Mouse (Mus musculus) layer of hippocampus, adult 2 months (tissue): ENCODE data around the gene Brwd3. TPM values are rescaled to one million over a fixed set of nuclear protein-coding genes. Genes with fewer than 3 reads are reported as not detected.

Experiments
- DNase-seq, 2 experiments: peaks; one replicate each; pipeline ENCODE4 v3.0.0; 2022; ENCODE audit warnings: low spot score in 2 of 2
- H3K27ac ChIP-seq: fragments of 200-600 bp; 2 replicates; pipeline ENCODE4 v1.8.1; 2022
- H3K4me3 ChIP-seq: fragments of 200-600 bp; 2 replicates; pipeline ENCODE4 v1.8.1; 2022; ENCODE audit warnings: mild to moderate bottlenecking
- CTCF ChIP-seq: fragments of 200-600 bp; conservative IDR thresholded peaks from 2 replicates; pipeline ENCODE4 v1.8.1; 2022; ENCODE audit warnings: antibody characterized with exemption, mild to moderate bottlenecking, moderate library complexity
- long read RNA-seq, 2 experiments: library from polyadenylated mRNA; stranded (forward); transcript quantifications; one replicate each; pipeline ENCODE4 v2.0.0; 2021; ENCODE audit warnings: borderline mapping rate in 2 of 2
- total RNA-seq, 2 experiments: library from RNA; stranded (reverse); gene quantifications; 2 replicates each; pipeline ENCODE4 v1.2.3; 2021

The Brwd3 gene
- 10 to 100 TPM; 14.4 to 14.9 TPM for total RNA-seq
- long read RNA-seq, experiment 1, result 0 reads
- long read RNA-seq, experiment 2, result 0 reads

- peak; percentile 72 for TF ChIP-seq CTCF
- peak; percentile 73 to 88 for DNase-seq
- peak within 1 kb of the TSS; percentile 64 for H3K4me3 ChIP-seq
- H3K27ac ChIP-seq, result peak within 1 kb of the TSS; percentile 85
Observed at GRCm38 (mm10) chrX:108834090-108834774, at the start of gene Brwd3. Gene Brwd3 (minus strand): TSS chrX:108834372.

DNA sequence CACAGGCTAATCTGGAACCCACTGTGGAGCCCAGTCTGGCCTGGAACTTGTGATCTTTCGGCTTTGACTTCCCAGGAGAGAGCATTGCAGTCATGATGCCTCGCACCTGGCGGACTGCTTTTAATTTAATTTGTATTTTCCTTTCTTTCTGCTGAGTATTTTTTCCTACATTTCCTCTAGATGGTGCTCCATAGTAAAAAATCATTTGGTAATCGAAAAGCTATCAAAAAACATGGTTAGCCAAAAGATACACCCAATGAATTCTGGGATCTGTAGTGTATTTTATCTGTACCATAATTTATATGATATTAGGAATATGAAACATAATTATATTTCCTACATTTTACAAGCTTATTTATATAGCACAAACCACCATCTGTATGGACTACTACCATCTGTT is 28.5 kb upstream of the Brwd3 start:
- no peak overlapping the region for H3K27ac ChIP-seq
- peak; percentile 68 for TF ChIP-seq CTCF
- DNase-seq, result no peak
- peak overlapping the region; percentile 38 for H3K4me3 ChIP-seq

DNA sequence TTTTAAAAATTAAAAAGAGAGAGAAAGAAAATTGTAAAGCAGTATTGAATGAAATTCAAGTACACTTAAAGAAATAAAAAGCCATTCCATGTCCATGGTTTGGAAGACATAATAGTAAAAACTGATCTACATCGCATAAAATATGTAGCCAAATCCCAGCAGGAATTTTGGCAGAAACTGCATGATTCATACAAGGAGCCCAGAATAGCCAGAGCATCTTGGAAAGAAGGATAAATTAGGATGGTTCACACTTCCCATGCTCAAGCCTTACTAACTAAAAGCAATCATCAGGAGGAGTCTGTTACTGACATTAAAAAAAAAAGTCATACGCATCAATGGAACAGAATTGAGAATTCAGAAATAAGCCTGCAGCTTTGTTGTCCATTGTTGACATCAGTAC is 8.5 kb upstream of the Brwd3 start:
- Histone ChIP-seq H3K4me3 (no peak overlapping the region), H3K27ac (no peak overlapping the region)
- DNase-seq, result no peak
- TF ChIP-seq CTCF, result no peak

- no peak for DNase-seq
- Histone ChIP-seq H3K4me3 (no peak overlapping the region), H3K27ac (no peak overlapping the region)
- no peak for TF ChIP-seq CTCF
Observed at GRCm38 (mm10) chrX:108836416-108836815, 2.2 kb upstream of the Brwd3 start.

DNA sequence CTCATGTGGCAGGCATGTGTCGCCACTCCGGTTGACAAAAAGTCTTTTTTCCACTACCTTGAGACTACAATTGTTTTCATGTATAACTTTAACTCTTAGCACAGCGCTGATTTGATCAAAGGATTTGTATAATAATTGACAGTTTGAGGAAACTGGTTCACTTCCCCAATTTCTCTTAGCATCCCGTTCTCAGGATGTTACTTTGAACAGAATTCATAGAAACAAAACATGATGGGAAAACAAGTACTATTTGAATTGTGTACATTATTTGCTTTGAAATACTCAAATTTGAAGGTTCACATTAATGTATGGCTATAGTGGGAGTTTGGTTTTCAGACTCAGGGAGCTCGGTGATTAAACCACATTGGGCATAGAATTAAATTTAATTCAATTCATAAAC is 1.1 kb upstream of the Brwd3 start:
- no peak for TF ChIP-seq CTCF
- DNase-seq, result no peak
- H3K4me3 ChIP-seq, result peak overlapping the region; percentile 61

DNA sequence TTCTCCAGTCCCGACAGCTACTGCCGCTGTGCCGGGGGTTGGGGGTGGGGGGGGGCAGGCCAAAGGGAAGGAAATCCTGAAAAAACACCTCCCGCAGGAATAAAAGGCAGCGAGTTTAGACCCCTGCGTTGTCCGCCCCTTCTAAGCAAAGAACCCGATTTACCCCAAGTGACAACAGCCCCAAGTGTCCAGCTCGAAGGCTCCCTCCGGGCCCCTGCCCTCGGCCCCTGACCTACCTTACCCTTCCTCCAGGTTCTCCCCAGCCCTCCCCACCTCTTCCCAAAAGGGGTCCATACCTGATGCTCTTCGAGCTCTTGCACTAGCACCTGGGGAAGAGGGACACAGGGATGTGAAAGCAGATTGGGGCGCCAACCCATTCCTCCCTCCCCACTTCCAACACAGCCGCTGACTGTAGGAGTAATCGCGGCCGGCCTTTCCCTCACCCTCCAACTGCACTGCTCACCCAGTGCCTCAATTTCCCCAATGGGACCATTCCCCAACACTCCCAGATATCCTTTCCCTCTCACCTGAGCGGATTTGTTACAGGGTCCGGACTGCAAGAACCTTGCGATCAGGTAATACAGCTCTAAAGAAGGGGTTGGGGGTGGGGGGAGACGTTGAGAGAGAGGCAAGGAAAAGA is 671 bp downstream of the Brwd3 start:
- peak in 1 of 2 experiments; percentile 9 for DNase-seq
- no peak for TF ChIP-seq CTCF

More for the DNA sequence above, 1.1 kb upstream of the Brwd3 start:
- H3K27ac ChIP-seq, result no peak overlapping the region

GRCm38 (mm10) chrX:108832674-108833189 is 1.4 kb downstream of the Brwd3 start:
- DNase-seq, result peak; percentile 76 to 79
- no peak for TF ChIP-seq CTCF
- Histone ChIP-seq H3K27ac (peak overlapping the region; percentile 85), H3K4me3 (peak overlapping the region; percentile 64)

More for the DNA sequence above, 671 bp downstream of the Brwd3 start:
- Histone ChIP-seq H3K27ac (peak overlapping the region; percentile 85), H3K4me3 (peak overlapping the region; percentile 64)

- DNase-seq, result no peak
- Histone ChIP-seq H3K4me3 (no peak overlapping the region), H3K27ac (no peak overlapping the region)
- no peak for TF ChIP-seq CTCF
Observed at GRCm38 (mm10) chrX:108831231-108831630, 2.9 kb downstream of the Brwd3 start.

DNA sequence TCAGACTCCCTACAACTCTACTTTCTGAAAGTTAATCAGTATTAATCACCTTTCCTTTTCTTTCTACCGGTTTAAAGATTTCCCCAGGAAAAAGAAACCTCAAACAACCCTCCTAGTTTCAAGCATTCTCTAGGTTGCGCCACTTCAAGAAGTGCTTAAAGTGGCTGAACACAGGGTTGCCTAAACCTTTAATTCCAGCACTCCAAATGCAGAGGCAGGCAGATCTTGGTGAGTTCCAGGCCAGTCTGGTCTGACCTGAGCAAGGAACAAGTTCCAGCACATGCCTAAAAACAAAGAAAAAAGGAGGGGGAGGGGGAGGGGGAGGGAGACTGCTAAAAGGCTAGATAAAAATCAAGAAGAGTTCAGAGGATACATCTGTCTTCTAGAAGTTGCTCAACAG is 6.1 kb downstream of the Brwd3 start:
- no peak for DNase-seq
- no peak for TF ChIP-seq CTCF
- no peak overlapping the region for H3K27ac ChIP-seq
- no peak overlapping the region for H3K4me3 ChIP-seq

DNA sequence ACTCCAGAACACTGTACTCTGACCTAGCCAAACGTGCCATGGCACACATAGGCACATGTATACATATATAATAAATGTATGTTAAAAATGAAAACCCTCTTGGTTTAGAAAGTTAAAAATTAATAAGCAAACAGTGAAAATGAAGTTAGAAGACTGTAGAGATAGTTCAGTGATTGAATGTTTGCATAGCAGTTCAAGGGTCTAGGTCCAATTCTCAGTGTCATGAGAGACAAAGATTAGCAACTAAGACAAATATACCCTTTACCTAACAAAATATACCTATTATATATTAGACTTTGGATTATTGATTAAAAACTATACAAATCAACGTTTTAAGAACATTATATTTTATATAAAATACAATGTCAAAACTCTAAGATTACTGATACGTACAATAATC is 36.9 kb downstream of the Brwd3 start:
- no peak for DNase-seq
- no peak for TF ChIP-seq CTCF
- Histone ChIP-seq H3K4me3 (no peak overlapping the region), H3K27ac (no peak overlapping the region)

- H3K4me3 ChIP-seq, result no peak overlapping the region
- DNase-seq, result no peak
- no peak for TF ChIP-seq CTCF
- no peak overlapping the region for H3K27ac ChIP-seq
Observed at GRCm38 (mm10) chrX:108783724-108784123, 50.4 kb downstream of the Brwd3 start.

DNA sequence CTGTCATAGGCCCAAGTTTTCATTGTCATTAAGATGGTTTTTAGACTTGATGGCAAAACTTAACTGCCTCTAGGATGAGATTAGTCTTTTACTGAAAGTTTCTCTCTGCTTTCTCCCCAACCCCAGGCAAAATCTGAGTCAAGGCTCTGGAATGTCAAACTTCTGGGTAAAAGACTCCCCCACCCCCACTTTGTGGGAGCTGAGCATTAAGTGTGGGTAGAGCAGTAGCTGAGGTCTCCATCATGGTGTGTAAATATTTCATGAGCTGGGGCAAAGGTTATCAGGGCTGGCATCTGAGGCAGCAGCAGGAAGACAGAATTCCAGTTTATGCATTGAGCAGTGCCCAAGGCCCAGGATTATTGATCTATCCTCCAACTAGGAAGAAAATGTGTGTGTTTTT is 102.4 kb downstream of the Brwd3 start:
- no peak for DNase-seq
- Histone ChIP-seq H3K27ac (no peak overlapping the region), H3K4me3 (no peak overlapping the region)
- TF ChIP-seq CTCF, result no peak

DNA sequence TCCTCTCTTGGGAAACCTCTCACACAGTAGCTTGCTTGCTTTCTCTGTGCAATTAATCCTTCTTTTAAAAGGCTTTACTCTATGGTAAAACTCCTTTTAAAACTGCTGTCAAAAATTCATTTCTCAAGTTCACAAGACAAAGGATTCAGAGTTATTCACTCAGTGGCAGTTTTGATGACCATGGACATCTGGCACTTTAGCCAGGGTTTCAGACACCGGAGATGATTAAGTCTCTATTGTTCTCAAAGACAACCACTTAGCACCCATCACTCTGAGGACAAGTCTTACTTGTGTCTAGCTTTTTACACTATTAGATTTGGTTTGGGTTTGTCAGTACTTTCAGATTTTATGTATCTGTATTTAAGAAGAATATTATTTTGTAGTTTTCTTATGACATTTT is 104.6 kb downstream of the Brwd3 start:
- DNase-seq, result no peak
- TF ChIP-seq CTCF, result no peak
- no peak overlapping the region for H3K27ac ChIP-seq
- H3K4me3 ChIP-seq, result no peak overlapping the region

- no peak overlapping the region for H3K27ac ChIP-seq
- H3K4me3 ChIP-seq, result no peak overlapping the region
- no peak for TF ChIP-seq CTCF
- no peak for DNase-seq
Observed at GRCm38 (mm10) chrX:108729068-108729467, 105.1 kb downstream of the Brwd3 start.
